Mouse (Mus musculus) neural tube, embryonic 15.5 days (tissue): ENCODE data around the gene Rffl. TPM values are rescaled to one million over a fixed set of nuclear protein-coding genes. Genes with fewer than 3 reads are reported as not detected.

ENCODE experiments used
- ATAC-seq: fragments of 200-750 bp; cut with Nextera tagmentation; 2 replicates; pipeline ENCODE4 v1.8.0; 2017; ENCODE audit warnings: mild to moderate bottlenecking, moderate TSS enrichment, moderate library complexity; ENCODE audit not compliant: low FRiP score
- H3K27ac ChIP-seq: fragments of 300-500 bp; sonication (generic); replicated peaks from 2 replicates; pipeline ENCODE4 v1.5.1; 2015; ENCODE audit warnings: mild to moderate bottlenecking, inconsistent platforms
- H3K27me3 ChIP-seq: fragments of 300-500 bp; sonication (generic); replicated peaks from 2 replicates; pipeline ENCODE4 v1.6.1; 2015; ENCODE audit warnings: inconsistent platforms
- H3K36me3 ChIP-seq: fragments of 300-500 bp; sonication (generic); 2 replicates; pipeline ENCODE4 v1.6.1; 2015; ENCODE audit warnings: inconsistent platforms
- H3K4me1 ChIP-seq: fragments of 300-500 bp; sonication (generic); 2 replicates; pipeline ENCODE4 v1.6.1; 2015; ENCODE audit warnings: inconsistent platforms
- H3K4me2 ChIP-seq: fragments of 300-500 bp; sonication (generic); 2 replicates; pipeline ENCODE4 v1.6.1; 2015; ENCODE audit warnings: inconsistent platforms, mild to moderate bottlenecking, moderate library complexity
- H3K4me3 ChIP-seq: fragments of 300-500 bp; sonication (generic); replicated peaks from 2 replicates; pipeline ENCODE4 v1.5.1; 2015; ENCODE audit warnings: mild to moderate bottlenecking, inconsistent platforms
- H3K9ac ChIP-seq: fragments of 300-500 bp; sonication (generic); replicated peaks from 2 replicates; pipeline ENCODE4 v1.6.1; 2015; ENCODE audit warnings: mild to moderate bottlenecking, inconsistent platforms
- H3K9me3 ChIP-seq: fragments of 300-500 bp; sonication (generic); replicated peaks from 2 replicates; pipeline ENCODE4 v1.6.1; 2016; ENCODE audit warnings: inconsistent platforms
- WGBS: fragments of 180-500 bp; shearing (Covaris S2); methylation state at CpG from one replicate; pipeline ENCODE4 v1.1.7; 2015; ENCODE audit warnings: mixed read lengths; 5-methylcytosine and 5-hydroxymethylcytosine counted together
- polyA plus RNA-seq: library from polyadenylated mRNA; unstranded; fragments of >200 nt; fragmentation: Nextera tagmentation; extraction: Ambion mirVana; gene quantifications from 2 replicates; pipeline ENCODE4 v1.2.1, GENCODE M21; 2015

The Rffl gene
- polyA plus RNA-seq, 1 experiment from 2014 or later, result 3.8 TPM

- 44% methylated on average over 10 of the region's 10 CpGs for WGBS
- H3K4me3 ChIP-seq, result no peak overlapping the region
- H3K4me1 ChIP-seq, result 0 out of 2 replicates have a peak, but pooled peaks cover 9% of the 10 kb centered on the region
- no peaks in the 10 kb centered on the region for H3K9me3 ChIP-seq
- 0 out of 2 replicates have a peak overlapping the region, but pooled peaks have one; percentile 18 for H3K27ac ChIP-seq
- no peaks in the 10 kb centered on the region for H3K27me3 ChIP-seq
- 0 out of 2 replicates have a peak overlapping the region, but pooled peaks have one; percentile 13 for H3K4me2 ChIP-seq
- H3K36me3 ChIP-seq, result no peaks in the 10 kb centered on the region
- H3K9ac ChIP-seq, result no peak overlapping the region
- no peak for ATAC-seq
Observed at GRCm38 (mm10) chr11:82856032-82856431, 15.0 kb downstream of the Rffl start.

- Histone ChIP-seq H3K4me3 (no peak overlapping the region), H3K36me3 (no peaks in the 10 kb centered on the region), H3K4me2 (no peak overlapping the region), H3K9me3 (no peaks in the 10 kb centered on the region), H3K27ac (no peak overlapping the region), H3K9ac (no peak overlapping the region), H3K4me1 (0 out of 2 replicates have a peak, but pooled peaks cover 12% of the 10 kb centered on the region), H3K27me3 (no peaks in the 10 kb centered on the region)
- ATAC-seq, result no peak
- WGBS, result 79% methylated on average over 9 of the region's 9 CpGs
Observed at GRCm38 (mm10) chr11:82855327-82855973, 15.6 kb downstream of the Rffl start.

DNA sequence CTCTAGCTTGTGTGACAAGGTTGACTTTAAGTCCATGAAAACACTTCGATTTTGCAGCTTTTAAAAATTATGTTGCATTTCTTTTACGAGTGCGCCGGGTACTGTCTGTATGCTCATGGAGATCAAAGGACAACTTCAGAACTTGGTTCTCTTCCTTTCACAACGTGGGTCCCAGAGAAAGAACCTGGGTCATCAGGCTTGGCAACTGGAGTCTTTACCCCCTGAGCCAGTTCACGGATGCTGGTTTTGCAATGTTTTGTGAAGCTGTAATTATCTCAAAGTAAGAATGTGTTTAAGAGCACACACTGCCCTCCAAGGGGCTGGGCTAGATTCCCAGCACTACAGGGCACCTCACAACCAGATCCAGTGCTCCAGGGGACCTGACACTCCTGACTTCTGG, 16.9 kb downstream of the Rffl start:
- ATAC-seq, result no peak
- WGBS, result 89% methylated on average over 6 of the region's 6 CpGs
- peaks cover 17% of the 10 kb centered on the region for H3K4me1 ChIP-seq
- no peak overlapping the region for H3K9ac ChIP-seq
- no peak overlapping the region for H3K4me2 ChIP-seq
- no peaks in the 10 kb centered on the region for H3K27me3 ChIP-seq
- no peaks in the 10 kb centered on the region for H3K36me3 ChIP-seq
- H3K9me3 ChIP-seq, result no peaks in the 10 kb centered on the region
- no peak overlapping the region for H3K4me3 ChIP-seq
- no peak overlapping the region for H3K27ac ChIP-seq

DNA sequence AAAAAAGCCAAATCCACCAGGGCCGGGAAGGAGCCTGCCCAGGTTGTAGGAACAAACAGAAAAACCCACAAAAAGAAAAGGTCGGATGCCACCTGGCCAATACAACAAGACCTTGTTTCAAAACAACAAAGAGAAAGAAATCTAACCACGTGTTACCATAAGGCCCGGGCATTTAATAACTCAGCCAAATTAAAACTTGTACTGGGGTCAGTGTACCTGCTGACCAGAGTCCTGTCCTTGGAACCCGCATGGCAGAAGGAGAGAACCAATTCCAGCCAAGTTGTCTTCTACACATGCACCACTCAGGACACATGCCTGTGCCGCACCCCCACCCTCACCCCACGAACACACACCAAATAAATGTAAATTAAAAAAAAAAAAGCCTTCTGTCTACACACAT, 18.1 kb downstream of the Rffl start:
- Histone ChIP-seq H3K36me3 (no peaks in the 10 kb centered on the region), H3K27ac (no peak overlapping the region), H3K9me3 (no peaks in the 10 kb centered on the region), H3K9ac (no peak overlapping the region), H3K4me1 (peaks cover 17% of the 10 kb centered on the region), H3K27me3 (no peaks in the 10 kb centered on the region), H3K4me3 (no peak overlapping the region), H3K4me2 (no peak overlapping the region)
- ATAC-seq, result no peak
- WGBS, result 92% methylated on average over 7 of the region's 7 CpGs

DNA sequence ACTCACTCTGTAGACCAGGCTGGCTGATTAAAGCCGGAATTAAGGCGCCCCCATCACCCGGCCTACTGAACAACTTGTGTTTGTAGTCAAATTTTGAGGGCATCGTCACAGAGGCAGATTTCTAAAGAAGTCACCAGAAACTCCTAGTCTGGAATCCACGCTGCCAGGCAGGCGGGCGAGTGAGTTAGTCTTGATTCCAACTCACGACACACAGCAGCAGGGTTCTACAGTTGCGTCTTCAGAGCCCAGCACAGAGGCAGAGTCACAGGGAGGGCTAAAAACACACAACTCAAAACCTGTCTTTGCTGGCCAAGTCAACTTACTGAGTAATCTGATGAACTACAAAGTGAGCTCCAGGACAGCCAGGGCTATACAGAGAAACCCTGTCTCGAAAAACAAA, 18.5 kb downstream of the Rffl start:
- WGBS, result 89% methylated on average over 10 of the region's 10 CpGs
- Histone ChIP-seq H3K9me3 (no peaks in the 10 kb centered on the region), H3K4me3 (no peak overlapping the region), H3K4me1 (peaks cover 21% of the 10 kb centered on the region), H3K36me3 (no peaks in the 10 kb centered on the region), H3K9ac (no peak overlapping the region), H3K27me3 (no peaks in the 10 kb centered on the region), H3K4me2 (no peak overlapping the region), H3K27ac (no peak overlapping the region)
- no peak for ATAC-seq

DNA sequence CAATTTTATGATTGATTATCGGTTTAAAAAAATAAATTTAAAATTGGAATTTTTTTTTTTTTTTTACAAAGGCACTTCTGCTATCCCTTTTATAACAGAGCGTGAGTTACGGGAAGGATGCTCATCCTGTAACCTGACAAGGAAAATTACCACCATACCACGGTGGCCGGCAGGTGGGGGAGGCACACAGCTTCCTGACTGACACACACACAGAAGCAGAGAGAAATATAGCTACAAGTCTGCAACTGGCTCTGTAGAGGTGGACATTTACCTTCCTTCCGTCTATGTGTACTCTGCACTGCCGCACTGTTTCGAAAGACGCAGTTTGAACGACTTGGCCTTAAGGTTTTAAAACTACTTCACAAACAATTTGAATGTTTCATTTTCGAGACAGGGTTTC, 18.9 kb downstream of the Rffl start:
- H3K27ac ChIP-seq, result no peak overlapping the region
- H3K4me2 ChIP-seq, result no peak overlapping the region
- no peaks in the 10 kb centered on the region for H3K36me3 ChIP-seq
- H3K27me3 ChIP-seq, result no peaks in the 10 kb centered on the region
- no peak for ATAC-seq
- 84% methylated on average over 11 of the region's 11 CpGs for WGBS
- H3K4me3 ChIP-seq, result no peak overlapping the region
- H3K4me1 ChIP-seq, result peaks cover 25% of the 10 kb centered on the region
- H3K9me3 ChIP-seq, result no peaks in the 10 kb centered on the region
- H3K9ac ChIP-seq, result no peak overlapping the region

GRCm38 (mm10) chr11:82850259-82850658, 20.8 kb downstream of the Rffl start:
- no peak overlapping the region for H3K4me3 ChIP-seq
- no peaks in the 10 kb centered on the region for H3K36me3 ChIP-seq
- no peak overlapping the region for H3K4me2 ChIP-seq
- no peak overlapping the region for H3K9ac ChIP-seq
- no peak for ATAC-seq
- H3K27me3 ChIP-seq, result no peaks in the 10 kb centered on the region
- WGBS, result 34% methylated on average over 5 of the region's 5 CpGs
- no peak overlapping the region for H3K27ac ChIP-seq
- peaks cover 31% of the 10 kb centered on the region for H3K4me1 ChIP-seq
- no peaks in the 10 kb centered on the region for H3K9me3 ChIP-seq

GRCm38 (mm10) chr11:82847571-82848000, 23.4 kb downstream of the Rffl start:
- no peaks in the 10 kb centered on the region for H3K9me3 ChIP-seq
- no peak overlapping the region for H3K9ac ChIP-seq
- no peaks in the 10 kb centered on the region for H3K27me3 ChIP-seq
- no peak for ATAC-seq
- no peaks in the 10 kb centered on the region for H3K36me3 ChIP-seq
- no peak overlapping the region for H3K27ac ChIP-seq
- H3K4me2 ChIP-seq, result no peak overlapping the region
- H3K4me1 ChIP-seq, result peaks cover 35% of the 10 kb centered on the region
- H3K4me3 ChIP-seq, result no peak overlapping the region
- WGBS, result 26% methylated on average over 6 of the region's 6 CpGs

- H3K36me3 ChIP-seq, result no peaks in the 10 kb centered on the region
- no peak overlapping the region for H3K4me3 ChIP-seq
- H3K4me2 ChIP-seq, result no peak overlapping the region
- H3K9ac ChIP-seq, result no peak overlapping the region
- H3K4me1 ChIP-seq, result peaks cover 35% of the 10 kb centered on the region
- no peaks in the 10 kb centered on the region for H3K27me3 ChIP-seq
- no peak overlapping the region for H3K27ac ChIP-seq
- WGBS, result 87% methylated on average over 3 of the region's 3 CpGs
- H3K9me3 ChIP-seq, result no peaks in the 10 kb centered on the region
- ATAC-seq, result no peak
Observed at GRCm38 (mm10) chr11:82846938-82847337, 24.1 kb downstream of the Rffl start.

DNA sequence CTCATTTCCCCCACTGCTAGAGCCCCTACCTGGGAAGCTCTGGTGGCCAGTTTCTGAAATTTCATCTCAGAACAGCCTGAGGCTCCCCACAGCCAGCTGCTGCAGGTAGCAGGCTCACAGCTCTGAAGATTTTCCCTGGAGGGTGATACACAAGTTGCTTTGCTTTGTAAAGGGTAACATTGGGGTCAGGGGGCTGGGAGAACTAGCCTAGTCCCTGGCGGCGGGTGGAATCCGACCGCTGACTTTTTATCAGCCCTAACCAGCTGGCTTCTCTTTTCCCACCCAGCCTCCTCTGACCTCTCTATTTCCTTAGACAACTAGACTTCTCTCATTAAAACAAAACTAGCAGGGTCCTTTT, 25.0 kb downstream of the Rffl start:
- no peaks in the 10 kb centered on the region for H3K36me3 ChIP-seq
- H3K4me1 ChIP-seq, result peaks cover 30% of the 10 kb centered on the region
- peak overlapping the region; percentile 42 for H3K4me2 ChIP-seq
- H3K4me3 ChIP-seq, result no peak overlapping the region
- no peak overlapping the region for H3K27ac ChIP-seq
- 21% methylated on average over 4 of the region's 4 CpGs for WGBS
- H3K9me3 ChIP-seq, result no peaks in the 10 kb centered on the region
- no peak for ATAC-seq
- peak overlapping the region; percentile 29; the same call in 1 of the 2 replicates for H3K9ac ChIP-seq
- H3K27me3 ChIP-seq, result no peaks in the 10 kb centered on the region

- Histone ChIP-seq H3K4me3 (peak overlapping the region; percentile 8; the same call in 1 of the 2 replicates), H3K27me3 (no peaks in the 10 kb centered on the region), H3K36me3 (no peaks in the 10 kb centered on the region), H3K27ac (no peak overlapping the region), H3K9ac (peak overlapping the region; percentile 29; the same call in 1 of the 2 replicates), H3K4me1 (peaks cover 27% of the 10 kb centered on the region), H3K9me3 (no peaks in the 10 kb centered on the region), H3K4me2 (peak overlapping the region; percentile 42)
- ATAC-seq, result peak; percentile 66
- WGBS, result 26% methylated on average over 16 of the region's 16 CpGs
Observed at GRCm38 (mm10) chr11:82845415-82846078, 25.5 kb downstream of the Rffl start.

DNA sequence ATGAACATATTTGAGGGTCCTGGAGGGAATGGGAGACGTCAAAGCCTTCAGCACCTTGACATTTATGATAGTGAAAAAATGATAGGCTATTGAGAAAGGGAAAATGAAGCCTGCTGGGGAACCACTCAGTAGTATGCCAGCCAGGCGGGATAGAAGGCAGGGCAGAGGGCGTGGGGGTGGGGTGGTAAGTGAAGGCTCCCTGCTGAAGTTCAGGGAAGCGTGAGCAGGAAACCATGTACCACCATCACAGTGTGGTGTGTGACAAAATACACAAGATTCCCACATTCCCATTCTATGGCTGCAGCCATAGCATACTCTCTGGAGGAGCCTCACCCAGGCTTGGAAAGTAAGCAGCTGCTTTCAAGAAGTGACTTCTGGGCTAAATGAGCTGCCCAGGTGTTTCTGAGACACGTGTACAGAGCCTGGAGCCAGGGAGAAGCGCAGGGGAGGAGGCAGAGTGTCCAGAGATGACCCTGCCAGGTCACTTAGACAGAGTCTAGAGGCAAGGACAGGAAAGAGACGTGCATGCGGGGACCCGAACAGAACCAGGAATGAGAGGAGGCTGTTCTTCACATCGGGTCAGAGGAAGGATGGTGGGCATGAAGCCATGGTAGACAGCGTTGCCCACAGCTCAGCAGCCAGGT, 26.1 kb downstream of the Rffl start:
- H3K4me1 ChIP-seq, result peaks cover 21% of the 10 kb centered on the region
- H3K4me2 ChIP-seq, result peak overlapping the region; percentile 42; the same call in 1 of the 2 replicates
- no peaks in the 10 kb centered on the region for H3K36me3 ChIP-seq
- WGBS, result 64% methylated on average over 11 of the region's 11 CpGs
- H3K27me3 ChIP-seq, result no peaks in the 10 kb centered on the region
- no peak overlapping the region for H3K4me3 ChIP-seq
- H3K9me3 ChIP-seq, result no peaks in the 10 kb centered on the region
- no peak for ATAC-seq
- no peak overlapping the region for H3K9ac ChIP-seq
- no peak overlapping the region for H3K27ac ChIP-seq
